Mouse (Mus musculus): ENCODE data around the gene Ndufv3.
"Not testable (repeated sequence)": the region's sequence is repeated elsewhere in the genome, so short reads cannot be mapped to it uniquely, and the experiment has no call there.

The Ndufv3 gene

GRCm38 (mm10) chr17:31511792-31512495 is 8.0 kb upstream of the Ndufv3 start:
- peak; percentile 78 for DNase-seq (ENCODE audit: low read depth, low spot score)

DNA sequence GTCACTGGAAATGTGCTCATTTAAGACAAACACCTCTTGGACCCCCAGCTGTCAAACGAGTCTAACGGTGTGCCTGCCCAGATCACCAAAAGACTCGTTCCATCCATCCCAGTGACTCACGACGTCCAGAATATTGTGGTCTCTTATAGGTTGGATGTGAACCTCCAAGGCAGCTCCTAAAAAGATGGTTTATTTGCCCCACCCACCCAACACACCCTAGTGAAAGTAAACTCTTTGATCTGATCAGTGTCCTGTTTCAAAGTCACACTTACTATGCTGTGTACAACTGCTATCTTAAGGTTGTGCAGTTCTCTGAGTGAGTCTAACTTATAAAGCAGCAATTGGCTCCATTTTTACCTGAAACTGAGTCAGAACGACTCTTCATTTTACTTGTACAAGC is 7.3 kb upstream of the Ndufv3 start:
- DNase-seq (ENCODE audit: low read depth, low spot score): no peak

DNA sequence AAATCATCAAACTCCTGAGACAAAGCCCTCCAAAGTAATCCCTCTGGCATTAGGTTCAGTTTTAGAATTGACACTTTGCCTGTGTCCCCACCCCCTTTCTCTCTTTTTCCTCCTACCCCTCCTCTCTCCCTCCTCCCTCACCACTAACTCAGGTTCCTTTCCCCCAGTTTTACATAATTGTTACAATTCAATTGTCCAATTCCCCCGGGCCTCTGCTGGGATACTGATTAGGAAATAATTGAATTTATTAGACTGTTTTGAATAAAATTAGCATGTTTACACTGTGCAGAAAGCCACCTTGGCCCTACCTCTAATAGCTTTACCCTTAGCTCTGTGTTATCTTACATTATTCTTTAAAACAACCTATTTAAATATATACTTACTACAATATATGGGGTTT is 5.2 kb upstream of the Ndufv3 start:
- no peak for DNase-seq (ENCODE audit: low read depth, low spot score)

DNA sequence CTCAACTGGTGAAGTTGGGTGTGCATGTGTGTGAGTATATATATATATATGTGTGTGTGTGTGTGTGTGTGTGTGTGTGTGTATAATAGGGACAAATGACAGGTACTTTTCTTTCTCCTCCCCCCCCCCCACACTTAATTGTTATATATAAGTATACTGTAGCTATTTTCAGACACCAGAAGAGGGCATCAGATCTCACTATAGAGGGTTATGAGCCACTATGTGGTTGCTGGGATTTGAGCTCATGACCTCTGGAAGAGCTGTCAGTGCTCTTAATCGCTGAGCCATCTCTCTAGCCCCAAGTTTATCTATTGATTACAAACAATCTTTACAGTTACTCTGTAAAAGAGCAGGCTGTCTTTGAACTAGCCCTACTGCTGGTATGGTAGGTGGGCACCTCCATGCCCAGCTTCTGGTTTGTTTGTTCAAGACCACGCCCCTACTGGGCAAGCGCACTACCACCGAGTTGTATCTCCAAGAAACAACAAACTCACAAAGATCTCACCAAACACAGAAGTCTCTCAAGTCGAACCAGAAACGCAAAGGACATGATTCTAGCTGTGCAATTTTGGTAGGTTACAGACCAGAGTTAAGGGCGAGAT is 470 bp upstream of the Ndufv3 start:
- no peak for DNase-seq (ENCODE audit: low read depth, low spot score)

DNA sequence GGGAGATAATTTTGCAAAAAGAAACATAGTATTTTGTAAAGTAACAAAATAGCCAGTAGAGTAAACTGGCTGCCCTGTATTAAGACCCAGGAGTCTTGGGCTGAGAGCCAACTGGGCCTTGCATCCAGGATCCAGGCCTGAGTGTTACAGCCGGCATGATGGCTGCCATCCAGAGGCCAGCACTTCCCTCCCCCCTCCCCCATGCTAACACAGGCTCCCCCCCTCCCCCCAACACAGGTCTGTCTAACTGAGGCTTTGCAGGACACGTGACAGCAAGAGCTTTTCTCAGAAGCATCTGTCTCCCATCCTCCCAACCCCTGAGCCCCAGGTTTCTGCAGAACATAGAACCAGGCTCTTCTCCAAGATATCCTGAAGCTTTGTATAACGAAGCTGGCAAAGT is 980 bp downstream of the Ndufv3 start:
- peak; percentile 59 for DNase-seq (ENCODE audit: low read depth, low spot score)

GRCm38 (mm10) chr17:31521948-31522347 is 2.0 kb downstream of the Ndufv3 start:
- DNase-seq (ENCODE audit: low read depth, low spot score): no peak

DNA sequence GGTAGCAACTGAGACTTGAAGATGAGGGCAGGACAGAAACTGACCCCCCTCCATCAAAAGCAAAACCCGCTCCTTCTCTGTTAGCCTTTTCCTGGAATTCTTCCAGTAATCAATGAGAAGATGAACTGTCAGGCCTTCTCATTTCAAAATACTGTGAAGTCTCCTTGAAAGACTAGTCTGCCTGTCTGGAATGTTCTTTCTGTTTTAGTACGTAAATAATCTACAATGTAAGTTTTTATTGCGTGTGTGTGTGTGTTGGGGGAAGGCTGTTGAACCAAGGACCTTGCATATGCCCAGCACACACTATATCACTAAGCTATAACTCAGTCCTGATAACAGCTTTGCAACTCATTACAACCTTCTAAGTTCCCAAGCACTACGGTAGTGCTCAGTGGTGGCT is 5.2 kb downstream of the Ndufv3 start:
- no peak for DNase-seq (ENCODE audit: low read depth, low spot score)

- no peak for DNase-seq (ENCODE audit: low read depth, low spot score)
Measured at GRCm38 (mm10) chr17:31525816-31526215, 5.9 kb downstream of the Ndufv3 start.

GRCm38 (mm10) chr17:31529314-31529713 is 9.4 kb downstream of the Ndufv3 start:
- DNase-seq (ENCODE audit: low read depth, low spot score): no peak

DNA sequence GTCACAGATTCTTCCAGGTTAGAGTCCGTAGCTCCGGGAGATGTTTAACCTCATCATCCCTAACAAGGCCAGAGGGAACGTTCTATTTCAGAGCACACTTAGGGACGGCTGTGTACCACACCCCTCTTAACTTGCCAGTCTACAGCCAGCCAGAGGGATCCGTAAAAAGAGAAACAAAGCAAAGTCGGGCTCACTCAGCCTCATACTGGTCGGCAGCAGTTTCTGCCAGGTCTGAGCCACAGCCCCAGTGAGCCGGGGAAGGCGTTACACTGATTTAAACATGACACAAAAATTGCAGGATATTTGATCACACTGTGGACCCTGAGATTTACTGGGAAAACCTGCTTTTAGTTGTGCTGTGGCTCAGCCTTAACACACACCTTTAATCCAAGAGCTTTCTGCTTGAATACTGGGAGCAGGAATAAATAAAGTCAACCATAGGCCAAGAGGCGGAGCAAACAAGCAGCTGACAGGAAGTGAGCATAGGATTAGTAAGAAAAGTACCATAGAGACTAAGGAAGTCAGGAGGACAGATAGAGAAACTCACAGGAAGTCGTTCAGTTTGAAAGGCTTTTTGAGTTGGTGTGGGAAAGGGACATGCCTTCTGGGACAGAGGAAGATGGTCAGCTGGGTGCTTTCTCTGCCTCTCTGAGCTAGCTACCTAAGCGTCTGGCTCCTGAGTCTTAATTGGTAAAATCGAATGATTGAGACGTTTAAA is 11.7 kb downstream of the Ndufv3 start:
- no peak for DNase-seq (ENCODE audit: low read depth, low spot score)

DNA sequence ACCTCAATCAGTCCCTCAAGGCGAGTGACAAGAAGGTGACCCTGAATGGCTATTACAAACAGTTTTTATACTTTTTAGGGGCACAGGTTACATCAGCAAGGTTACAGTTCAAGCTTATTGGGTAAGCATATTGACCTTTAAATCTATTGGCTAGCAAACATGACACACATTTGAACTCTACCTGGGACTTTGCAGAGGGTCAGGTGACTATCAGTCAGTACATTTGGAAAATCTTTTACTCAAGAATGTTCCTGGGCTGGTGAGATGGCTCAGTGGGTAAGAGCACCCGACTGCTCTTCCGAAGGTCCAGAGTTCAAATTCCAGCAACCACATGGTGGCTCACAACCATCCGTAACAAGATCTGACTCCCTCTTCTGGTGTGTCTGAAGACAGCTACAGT is 12.4 kb downstream of the Ndufv3 start:
- DNase-seq (ENCODE audit: low read depth, low spot score): not testable (repeated sequence)

GRCm38 (mm10) chr17:31535358-31535757 is 15.4 kb downstream of the Ndufv3 start:
- DNase-seq (ENCODE audit: low read depth, low spot score): no peak

DNA sequence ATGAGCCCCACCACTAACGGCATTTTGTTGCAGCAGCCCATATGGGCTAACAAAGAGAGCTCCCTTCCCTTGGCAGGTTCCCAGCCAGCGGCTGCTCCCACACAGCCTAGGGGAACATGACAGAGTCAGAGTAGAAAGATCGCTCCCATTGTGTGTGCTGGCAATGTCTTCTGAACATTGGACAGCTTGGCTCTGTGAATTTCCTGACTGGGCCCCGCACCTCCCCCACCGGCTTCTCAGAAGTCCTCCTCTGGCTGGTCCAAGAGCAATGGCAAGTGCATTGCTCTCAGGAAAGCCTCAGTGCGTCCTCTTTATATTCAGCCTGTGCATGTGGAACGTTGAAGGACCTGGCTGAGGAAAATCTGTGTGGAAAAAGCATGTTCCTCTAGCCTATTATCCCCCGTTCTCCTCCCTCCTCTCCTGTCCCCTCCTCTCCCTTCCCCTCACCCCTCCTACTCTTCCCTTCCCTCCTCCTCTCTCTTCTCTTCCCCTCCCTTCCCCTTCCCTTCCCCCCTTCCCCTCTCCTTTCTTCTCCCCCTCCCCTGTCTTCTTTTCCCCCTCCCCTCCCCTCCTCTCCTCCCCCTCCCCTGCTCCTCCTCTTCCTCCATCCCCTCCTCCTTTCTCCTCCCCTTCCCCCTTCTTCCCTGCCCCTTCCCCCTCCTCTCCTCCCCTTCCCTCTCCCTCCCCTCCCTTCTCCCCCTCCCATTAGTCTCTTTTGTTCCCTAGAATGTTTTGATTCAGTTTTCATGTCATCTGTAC is 16.1 kb downstream of the Ndufv3 start:
- DNase-seq (ENCODE audit: low read depth, low spot score): no peak

GRCm38 (mm10) chr17:31540101-31540500 is 20.2 kb downstream of the Ndufv3 start:
- no peak for DNase-seq (ENCODE audit: low read depth, low spot score)

GRCm38 (mm10) chr17:31540809-31541459 is 21.0 kb downstream of the Ndufv3 start:
- no peak for DNase-seq (ENCODE audit: low read depth, low spot score)

- no peak for DNase-seq (ENCODE audit: low read depth, low spot score)
Measured at GRCm38 (mm10) chr17:31541460-31541831, 21.5 kb downstream of the Ndufv3 start.

GRCm38 (mm10) chr17:31543574-31543973 is 23.7 kb downstream of the Ndufv3 start:
- no peak for DNase-seq (ENCODE audit: low read depth, low spot score)

GRCm38 (mm10) chr17:31546444-31547196 is 26.7 kb downstream of the Ndufv3 start:
- no peak for DNase-seq (ENCODE audit: low read depth, low spot score)

GRCm38 (mm10) chr17:31547974-31548373 is 28.1 kb downstream of the Ndufv3 start:
- DNase-seq (ENCODE audit: low read depth, low spot score): no peak

DNA sequence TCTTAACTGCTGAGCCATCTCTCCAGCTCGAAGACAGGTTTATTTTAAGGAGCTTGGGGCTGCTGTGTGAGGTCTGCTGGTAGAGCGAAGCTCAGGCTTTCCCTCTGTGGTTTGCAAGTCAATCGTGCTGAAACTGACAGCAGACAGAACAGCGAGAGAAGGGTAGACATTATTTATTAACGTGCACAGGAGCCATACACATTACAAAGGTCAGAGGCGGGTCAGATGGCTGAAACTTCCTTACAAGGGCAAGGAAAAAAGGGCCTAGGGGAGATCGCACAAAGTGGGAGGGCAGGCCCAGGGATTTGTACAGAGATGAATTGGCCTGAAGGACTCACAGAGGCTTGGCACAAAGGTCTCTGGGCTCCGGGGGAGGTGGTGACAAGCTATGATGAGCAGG is 29.5 kb downstream of the Ndufv3 start:
- DNase-seq (ENCODE audit: low read depth, low spot score): no peak

- DNase-seq (ENCODE audit: low read depth, low spot score): not testable (repeated sequence)
Measured at GRCm38 (mm10) chr17:31552601-31553000, 32.7 kb downstream of the Ndufv3 start.

All from retina, postnatal 7 days (tissue).